Mouse (Mus musculus) splenic B cell, adult 2 months (primary cell): Measurements from ENCODE around the gene Gm21969.

Experiments used
- DNase-seq: peaks from one replicate; pipeline ENCODE4 v3.0.0-alpha.2; 2011; ENCODE audit warnings: low read depth, low spot score
- H3K27me3 ChIP-seq: 2 replicates; pipeline ENCODE4 v1.6.1; 2012; ENCODE audit warnings: mild to moderate bottlenecking, low read length, moderate library complexity, mixed read lengths; ENCODE audit not compliant: control insufficient read depth, poor library complexity, insufficient read depth, severe bottlenecking
- H3K36me3 ChIP-seq: 2 replicates; pipeline ENCODE4 v1.6.1; 2012; ENCODE audit warnings: mild to moderate bottlenecking, low read length, moderate library complexity, mixed read lengths; ENCODE audit not compliant: control insufficient read depth, poor library complexity, insufficient read depth, severe bottlenecking

The Gm21969 gene

DNA sequence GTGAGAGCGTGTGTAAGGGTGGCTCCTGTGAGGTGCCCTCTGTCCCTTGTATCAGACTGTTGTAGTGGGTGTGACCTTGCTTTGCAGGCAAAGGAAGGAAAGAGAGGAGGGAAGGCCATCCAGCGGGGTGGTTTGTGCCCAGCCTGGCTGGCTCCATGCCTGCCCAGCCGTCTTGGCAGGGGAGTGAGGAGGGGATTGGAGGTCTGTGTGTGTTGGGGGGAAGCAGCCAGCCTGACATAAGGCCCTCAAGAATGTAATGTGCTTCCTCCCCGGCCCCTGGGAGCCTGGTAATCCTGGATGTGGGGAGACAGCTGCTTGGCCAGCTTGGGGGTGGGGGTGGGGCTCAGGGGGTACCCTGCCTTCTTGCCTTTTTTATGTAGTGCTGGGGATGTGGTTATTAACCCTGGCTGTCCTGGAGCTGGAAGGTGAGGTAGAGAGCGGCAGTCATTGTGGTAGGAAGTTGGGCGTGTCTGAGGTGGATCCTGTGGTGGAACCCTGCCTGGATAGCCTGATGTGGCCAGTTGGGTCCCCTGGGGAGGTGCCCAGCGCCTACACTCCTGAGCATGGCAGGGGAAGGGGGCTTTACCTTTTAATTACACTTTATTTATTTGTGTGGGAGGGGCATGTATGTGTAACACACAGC lies 86.8 kb downstream of the Gm21969 start:
- no peak for DNase-seq

GRCm38 (mm10) chr4:139693315-139693714 lies 90.3 kb downstream of the Gm21969 start:
- no peaks in the 10 kb centered on the region for H3K36me3 ChIP-seq
- H3K27me3 ChIP-seq: no peaks in the 10 kb centered on the region
- no peak for DNase-seq

More for the DNA sequence above, 86.8 kb downstream of the Gm21969 start:
- H3K36me3 ChIP-seq: no peaks in the 10 kb centered on the region
- no peaks in the 10 kb centered on the region for H3K27me3 ChIP-seq

- H3K27me3 ChIP-seq: no peaks in the 10 kb centered on the region
- no peak for DNase-seq
- H3K36me3 ChIP-seq: no peaks in the 10 kb centered on the region
These were observed 94.8 kb downstream of the Gm21969 start for GRCm38 (mm10) chr4:139697755-139698154.

DNA sequence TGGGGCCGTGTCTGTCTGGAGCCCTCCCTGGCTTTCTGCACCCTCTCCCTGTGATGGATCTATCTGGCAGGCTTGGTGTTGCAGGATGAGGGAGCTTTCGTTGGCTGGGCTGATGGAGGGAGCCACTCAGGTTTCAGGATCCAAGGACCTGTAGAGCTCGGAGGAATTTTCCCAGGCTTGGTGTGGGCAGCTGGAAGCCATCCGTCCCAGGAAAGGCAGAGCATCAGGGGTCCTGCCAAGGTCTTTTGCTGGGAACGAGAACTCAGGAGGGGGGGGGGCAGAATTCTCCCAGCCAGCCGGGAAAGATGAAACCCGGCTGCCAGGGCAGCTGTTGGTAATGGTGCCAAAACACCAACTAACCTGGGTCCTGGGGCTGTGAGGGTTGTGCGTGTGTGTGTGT lies 95.6 kb downstream of the Gm21969 start:
- no peaks in the 10 kb centered on the region for H3K36me3 ChIP-seq
- no peak for DNase-seq
- no peaks in the 10 kb centered on the region for H3K27me3 ChIP-seq

DNA sequence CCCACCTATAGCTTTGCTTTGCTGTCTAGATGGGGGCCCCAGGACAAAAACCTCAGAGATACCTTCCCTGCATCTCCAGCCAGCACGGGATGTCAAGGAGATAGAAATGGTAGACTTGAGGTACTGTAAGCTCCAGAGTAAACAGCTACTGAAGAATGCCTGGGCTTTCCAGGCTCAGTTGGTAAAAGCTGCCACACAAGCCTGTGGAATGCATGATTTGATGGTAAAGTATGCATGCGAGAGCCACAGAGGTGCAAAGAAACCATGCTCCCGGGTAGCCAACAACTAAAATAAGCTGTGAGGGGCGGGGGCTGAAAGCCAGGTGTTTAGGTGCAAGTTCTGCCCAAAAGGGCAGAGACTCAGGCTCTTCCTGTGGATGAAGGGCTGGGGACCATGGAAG lies 99.9 kb downstream of the Gm21969 start:
- Histone ChIP-seq H3K27me3 (no peaks in the 10 kb centered on the region), H3K36me3 (no peaks in the 10 kb centered on the region)
- no peak for DNase-seq

- no peaks in the 10 kb centered on the region for H3K27me3 ChIP-seq
- no peaks in the 10 kb centered on the region for H3K36me3 ChIP-seq
- peak; percentile 28 for DNase-seq
These were observed 100.5 kb downstream of the Gm21969 start for GRCm38 (mm10) chr4:139703468-139703867.

GRCm38 (mm10) chr4:139705986-139706385 lies 103.0 kb downstream of the Gm21969 start:
- Histone ChIP-seq H3K27me3 (no peaks in the 10 kb centered on the region), H3K36me3 (no peaks in the 10 kb centered on the region)
- DNase-seq: no peak

DNA sequence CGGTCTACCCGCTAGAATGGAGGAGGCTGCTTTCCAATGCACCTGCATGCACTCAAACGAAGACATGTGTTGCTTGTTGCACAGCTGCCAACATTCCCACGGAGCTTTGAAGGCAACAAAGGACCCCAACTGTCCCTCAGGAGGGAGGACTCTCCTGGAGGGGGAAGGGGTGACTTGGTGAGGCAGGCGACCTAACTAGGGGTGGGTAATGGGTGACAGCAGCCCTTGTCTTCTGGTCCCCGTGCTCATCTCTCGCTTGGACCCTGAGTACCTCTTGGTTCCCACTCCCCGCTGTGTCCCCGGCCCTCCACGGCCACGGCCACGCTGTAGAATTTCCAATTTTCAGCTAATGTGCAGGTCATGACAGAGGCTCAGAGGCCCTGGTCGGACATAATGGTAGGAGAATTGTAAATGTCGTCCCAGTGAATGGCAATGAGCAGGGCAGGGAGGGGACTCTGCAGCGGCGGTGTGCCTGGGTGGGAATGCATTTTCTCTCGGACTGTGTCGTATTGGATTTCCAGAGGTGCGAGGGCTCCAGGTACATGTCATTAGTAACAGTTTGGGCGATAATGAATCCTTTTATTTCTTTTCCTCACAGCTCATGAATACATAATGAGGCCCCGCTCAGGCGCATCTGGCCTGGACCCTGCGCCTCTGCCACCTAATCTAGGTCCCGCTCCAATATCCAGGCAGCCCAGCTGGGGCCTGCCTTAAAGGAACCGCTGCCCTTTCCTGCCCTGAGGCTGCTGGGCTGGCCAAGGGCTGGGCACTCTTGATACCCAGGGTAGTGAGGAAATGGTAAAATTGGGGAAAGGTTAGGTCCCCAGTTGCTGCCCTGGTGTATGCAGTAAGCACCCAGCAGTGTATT lies 107.7 kb downstream of the Gm21969 start:
- no peak for DNase-seq

More for the DNA sequence above, 107.7 kb downstream of the Gm21969 start:
- no peaks in the 10 kb centered on the region for H3K36me3 ChIP-seq
- no peaks in the 10 kb centered on the region for H3K27me3 ChIP-seq
